Mouse (Mus musculus): ENCODE results near the gene Magel2.

DNA sequence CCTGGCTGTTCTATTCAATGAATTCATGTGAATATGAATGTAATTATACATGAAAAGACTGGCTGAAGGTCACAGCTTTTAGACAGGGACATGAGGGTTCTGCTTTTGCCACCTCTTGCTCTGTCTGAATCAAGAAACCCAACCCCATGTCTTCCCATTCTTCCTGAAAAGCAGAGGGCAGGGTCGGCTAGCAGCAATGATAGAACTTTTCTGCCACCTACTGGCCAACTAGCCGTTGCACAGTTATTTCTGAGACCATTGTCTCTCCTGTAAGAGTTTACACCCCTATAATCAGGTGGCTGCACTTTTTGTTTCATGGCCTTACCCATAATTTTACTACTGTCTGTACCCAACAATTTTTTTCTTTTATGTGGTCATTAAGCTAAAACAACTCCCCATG, 5.6 kb downstream of the Magel2 start:
- TF ChIP-seq CTCF (IDR thresholded peaks at IDR 0.05; ENCODE audit: low read depth, low read length) (peak; percentile 58), POLR2A (IDR thresholded peaks at IDR 0.05; ENCODE audit: insufficient read depth, low read length) (no peak), EP300 (IDR thresholded peaks at IDR 0.05; ENCODE audit: insufficient read depth, low read depth, low read length) (no peak)
